ENCODE assay signal across 11 mouse cellular contexts in genomic region chr9:117905045-117905747, GRCm38 (mm10).
DNase-seq lines count a peak whose midpoint lies in the region.
"Had no signal": no experiment of that assay in that cellular context is flagged by ENCODE, and none has a peak within 500 bp of the region (broad histone marks: within the 10 kb centered on the region; RNA-seq: fewer than 3 reads in every experiment).

No protein-coding gene starts in this region.

- peak; percentile 3 to 15 for DNase-seq in frontal cortex, adult 2 months (ENCODE audit: extremely low spot score in 1 of 2, low spot score in 1 of 2)
- no peak for DNase-seq in frontal cortex, postnatal 25 days (ENCODE audit: low spot score in 2 of 2)
- peak; percentile 9 for DNase-seq in right cerebral cortex, adult 18-20 months
- no peak for DNase-seq in right cerebral cortex, adult 2 months (ENCODE audit: low spot score in 2 of 2)
- peak; percentile 71 to 80 for DNase-seq in cerebellum, postnatal 10 days
- no peak for DNase-seq in spleen, postnatal 10 days (ENCODE audit: low spot score in 2 of 2)
- no peak for DNase-seq in frontal cortex, postnatal 10 days (ENCODE audit: low spot score in 2 of 2)
- DNase-seq in gastrocnemius, postnatal 36 days: no peak
- DNase-seq: lung, postnatal 14 days; right cerebral cortex, postnatal 14 days; thymus, postnatal 36 days had no signal

- intact Hi-C loops in gastrocnemius, postnatal 36 days (cut with DNase I): no loop called here

Comparison
In these comparisons a context has a peak if more than half of its experiments do, and no peak if none do; other contexts are left out.
1. DNase-seq: peak in frontal cortex, adult 2 months (2 of 2), right cerebral cortex, adult 18-20 months (single experiment) and cerebellum, postnatal 10 days (2 of 2); none in frontal cortex, postnatal 25 days (0 of 2), right cerebral cortex, adult 2 months (0 of 2), spleen, postnatal 10 days (0 of 2), frontal cortex, postnatal 10 days (0 of 2) and gastrocnemius, postnatal 36 days (0 of 2).